Mouse (Mus musculus) embryo, embryonic 9.5 days (tissue): ENCODE results near the gene Nbdy.

Source experiments
- DNase-seq: peaks from one replicate; pipeline ENCODE4 v3.0.0-alpha.2; 2017; ENCODE audit errors: extremely low spot score

The Nbdy gene

DNA sequence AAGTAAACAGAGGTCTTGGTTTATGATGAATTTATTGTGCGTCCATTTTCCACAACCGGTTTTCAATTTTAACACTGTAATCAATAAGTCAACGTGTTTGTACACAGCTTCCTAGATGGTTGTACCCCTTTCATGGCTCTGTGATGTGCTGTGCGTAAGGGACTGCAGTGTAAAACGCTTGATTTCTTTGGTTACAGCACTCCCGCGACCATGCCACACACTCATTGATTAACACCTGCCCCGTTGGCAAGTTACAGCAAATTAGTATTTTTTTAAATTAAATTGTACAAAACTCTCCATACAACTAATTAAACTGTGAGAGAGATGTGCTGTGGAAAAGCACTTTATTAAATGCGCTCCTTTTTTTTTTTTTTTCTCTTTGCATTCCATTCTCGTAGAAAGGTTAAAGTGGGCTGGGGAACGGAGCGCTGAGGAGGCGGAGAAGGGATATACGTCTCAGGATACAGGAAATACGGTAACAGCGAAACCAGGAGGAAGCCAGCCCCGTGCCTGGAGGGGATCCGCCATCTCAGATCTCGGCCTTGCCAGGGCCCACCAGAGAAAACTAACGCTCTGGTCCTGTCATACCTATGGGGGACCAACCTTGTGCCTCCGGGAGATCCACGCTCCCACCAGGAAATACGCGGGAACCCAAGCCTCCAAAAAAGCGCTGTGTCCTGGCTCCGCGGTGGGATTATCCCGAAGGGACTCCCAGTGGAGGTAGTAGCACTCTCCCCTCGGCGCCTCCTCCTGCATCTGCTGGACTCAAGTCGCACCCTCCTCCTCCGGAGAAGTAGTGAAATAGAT is at the start of gene Nbdy:
Gene Nbdy (plus strand): TSS at position 481 of the 807 bp plus-strand sequence.
- peak; percentile 70 for DNase-seq

DNA sequence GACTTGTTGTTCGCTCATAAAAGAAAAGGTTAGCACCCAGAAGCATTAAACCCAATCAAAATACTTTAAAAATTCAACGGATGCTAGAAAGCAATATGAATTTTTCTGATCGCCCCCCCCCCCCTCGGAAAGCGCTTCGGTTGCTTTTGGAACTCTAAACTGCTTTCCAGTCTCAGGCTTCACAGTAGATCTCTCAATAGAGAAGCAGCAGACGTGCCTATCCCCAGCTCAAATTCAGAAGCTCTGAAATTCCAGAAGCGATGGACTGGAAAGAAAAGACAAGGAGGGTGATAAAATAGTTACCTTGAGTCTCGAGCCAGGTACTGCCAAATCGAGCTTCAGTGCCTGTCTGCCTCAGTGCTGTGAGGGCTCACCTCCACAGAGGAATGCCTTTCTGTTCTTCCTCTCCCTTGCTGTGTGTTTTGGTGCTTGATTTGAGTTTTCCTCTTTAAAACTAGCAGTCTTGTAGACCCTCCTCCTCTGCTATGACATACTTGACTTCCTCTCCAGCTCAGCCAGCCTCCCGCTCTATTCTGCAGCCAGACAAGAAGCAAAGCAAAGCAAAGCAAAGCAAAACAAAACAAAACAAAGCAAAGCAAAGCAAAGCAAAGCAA is 27.5 kb upstream of the Nbdy start, which contains the start of gene Kctd12b:
Gene Kctd12b (minus strand): TSS at position 610 of the 614 bp plus-strand sequence.
- DNase-seq = no peak

DNA sequence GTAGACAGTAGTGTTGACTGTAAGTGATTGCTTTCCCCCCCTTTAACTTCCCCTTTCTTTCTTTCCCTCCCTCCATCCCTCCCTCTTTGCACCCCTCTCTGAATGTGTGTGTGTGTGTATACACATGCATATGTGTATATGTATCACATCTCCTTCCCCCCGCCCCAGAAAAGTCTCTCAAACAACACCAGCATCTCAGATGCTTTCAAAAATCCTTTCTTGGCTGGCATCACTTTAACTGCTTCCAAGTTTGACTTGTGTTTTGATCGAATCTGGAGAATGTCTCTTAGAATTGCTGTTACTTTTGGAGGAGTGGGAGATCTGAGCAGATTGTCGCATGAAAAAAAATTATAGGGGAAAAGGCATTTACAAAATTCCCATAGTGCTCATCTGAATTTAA is 22.9 kb upstream of the Nbdy start:
- DNase-seq = no peak

DNA sequence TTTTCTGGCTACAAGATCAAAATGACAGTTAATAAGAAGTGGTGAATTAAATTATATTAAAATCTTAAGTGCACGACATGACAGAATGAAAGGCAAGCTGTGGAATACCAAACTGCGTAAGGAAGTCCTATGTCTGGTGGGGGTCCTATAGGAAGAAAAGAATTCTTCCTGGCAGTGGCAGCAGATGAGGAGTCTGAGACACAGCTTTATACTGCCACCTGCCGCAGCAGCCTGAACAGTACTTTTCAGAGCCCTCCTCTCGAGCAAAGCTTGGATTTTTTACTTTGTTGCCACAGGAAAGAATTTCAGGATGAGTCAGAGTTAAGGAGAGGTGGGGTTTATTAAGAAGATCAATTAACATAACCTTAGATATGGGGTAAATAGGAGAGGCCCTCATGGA is 15.7 kb upstream of the Nbdy start:
- peak; percentile 1 for DNase-seq

DNA sequence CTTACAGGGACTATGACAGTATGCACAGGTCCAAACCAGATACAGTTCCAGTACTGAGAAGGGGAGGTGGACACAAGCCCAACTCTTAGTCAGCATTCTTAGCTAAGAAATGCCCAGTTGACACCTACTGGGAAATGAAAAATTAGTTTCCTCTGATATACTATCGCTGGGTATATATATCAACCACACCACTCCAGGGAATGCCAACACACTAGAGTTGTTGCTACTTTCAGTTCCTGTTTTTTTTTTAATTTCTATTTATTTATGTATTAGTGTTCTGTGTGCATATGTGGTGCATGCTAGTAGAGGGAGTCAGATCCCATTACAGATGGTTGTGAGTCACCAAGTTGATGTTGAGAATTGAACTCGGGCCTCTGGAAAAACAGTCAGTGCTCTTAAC is 6.7 kb upstream of the Nbdy start:
- DNase-seq = no peak

DNA sequence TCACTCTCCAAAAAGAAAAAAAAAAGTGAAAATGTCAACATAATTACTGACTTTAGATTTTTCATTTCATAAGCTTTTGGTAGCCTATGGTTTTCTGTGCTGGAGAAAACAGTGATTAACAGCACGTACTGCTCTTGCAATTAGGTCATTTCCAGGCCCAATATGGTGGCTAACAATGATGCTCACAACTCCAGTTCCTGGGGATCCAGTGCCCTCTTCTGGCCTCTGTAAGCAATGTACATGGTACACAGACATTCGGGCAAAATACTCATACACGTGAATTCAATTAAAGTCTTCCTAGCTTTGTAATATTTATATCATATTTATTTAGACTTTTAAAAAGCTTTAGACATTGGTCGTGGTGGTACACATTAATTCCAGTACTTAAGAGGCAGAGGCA is 3.8 kb upstream of the Nbdy start:
- peak; percentile 7 for DNase-seq

DNA sequence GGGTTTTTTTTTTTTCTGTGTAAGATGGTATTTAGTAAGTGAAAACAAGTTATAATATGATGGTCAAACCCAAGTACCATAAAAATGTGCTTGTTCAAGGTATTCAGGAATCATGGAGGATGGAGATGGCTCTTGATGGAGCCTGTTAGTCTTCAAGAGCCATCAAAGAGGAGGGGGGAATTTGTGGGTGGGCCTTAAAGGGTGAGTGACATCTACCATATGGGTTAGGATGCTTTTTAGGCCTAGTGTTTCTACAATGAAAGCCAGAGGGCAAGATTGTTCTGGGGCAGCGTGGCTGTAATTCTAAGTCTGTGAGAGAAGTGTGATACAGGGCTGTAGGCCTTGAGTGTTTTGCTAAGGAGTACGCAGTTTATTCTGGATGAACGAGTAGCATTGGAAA is 1.0 kb downstream of the Nbdy start:
- DNase-seq = peak; percentile 38

DNA sequence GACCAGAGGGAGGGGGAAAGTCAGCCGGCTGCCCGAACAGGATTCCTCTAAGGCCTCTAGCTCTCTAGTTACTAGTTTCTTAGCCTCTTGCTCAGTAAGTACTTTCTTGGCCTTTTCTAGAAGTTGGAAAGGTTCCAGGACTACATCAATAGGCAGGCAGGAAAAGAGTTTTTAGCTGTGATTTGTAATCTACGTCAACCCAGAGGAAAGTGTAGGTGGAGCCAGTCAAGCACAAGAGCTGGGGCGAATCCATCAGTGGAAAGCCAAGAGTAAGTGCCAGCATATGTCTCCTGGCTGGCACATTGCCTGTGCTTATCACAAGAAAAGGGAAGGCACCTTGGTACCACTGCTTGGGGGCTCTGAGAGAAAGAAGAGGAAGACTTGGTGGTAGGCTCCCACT is 12.3 kb downstream of the Nbdy start:
- DNase-seq = no peak

DNA sequence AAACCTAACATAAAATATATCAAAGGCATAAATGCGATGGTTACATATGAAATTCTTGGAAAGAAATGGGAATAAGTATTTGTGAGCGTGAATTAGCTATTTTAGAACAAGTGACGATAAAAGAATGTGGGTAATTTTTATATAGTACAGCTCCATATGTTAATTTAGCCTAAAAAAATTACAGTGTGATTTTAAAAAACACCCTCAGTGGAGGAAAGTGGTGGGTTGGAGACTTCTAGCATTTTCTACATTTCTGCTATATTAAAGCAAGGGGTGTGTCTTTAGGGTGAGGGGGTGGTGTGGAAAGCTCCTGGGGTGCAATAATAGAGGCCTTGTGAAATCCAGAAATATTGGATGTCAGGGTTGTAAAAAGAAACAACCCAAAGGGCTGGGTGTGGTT is 19.1 kb downstream of the Nbdy start:
- no peak for DNase-seq

DNA sequence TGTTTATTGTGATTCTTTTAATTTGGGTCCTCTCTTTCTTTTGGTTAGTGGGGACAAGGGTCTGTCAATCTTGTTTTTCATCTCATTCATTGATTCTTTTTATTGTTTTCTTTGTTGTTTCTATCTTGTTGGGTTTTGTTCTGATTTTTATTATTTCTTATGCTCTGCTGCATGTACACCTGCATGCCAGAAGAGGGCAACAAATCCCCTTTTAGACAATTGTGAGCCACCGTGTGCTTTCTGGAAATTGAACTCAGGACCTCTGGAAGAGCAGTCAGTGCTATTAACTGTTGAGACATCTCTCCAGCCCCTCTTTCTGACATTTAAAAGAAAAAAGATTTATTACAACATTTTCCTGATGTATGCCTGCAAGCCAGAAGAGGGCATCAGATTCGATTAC is 25.8 kb downstream of the Nbdy start:
- DNase-seq = no peak
